In genomic region chr13:16847236-16847635, GRCm38 (mm10) we compare ENCODE assay signal across 30 mouse cellular contexts.
A peak's percentile ranks its signal among the peaks of the same experiment; 100 is the strongest.
DNase-seq lines count a peak whose midpoint lies in the region; ATAC-seq and TF ChIP-seq lines count a peak whose summit lies in the region.
"Had no signal": no experiment of that assay in that cellular context is flagged by ENCODE, and none has a peak within 500 bp of the region (broad histone marks: within the 10 kb centered on the region; RNA-seq: fewer than 3 reads in every experiment).

No protein-coding gene starts in this region.

- no peak overlapping the region for H3ac ChIP-seq in myocyte (ENCODE audit: control insufficient read depth, insufficient read length)

- no peak for TF ChIP-seq RAD21 in MEL (IDR thresholded peaks at IDR 0.05; ENCODE audit: low read depth, low read length)

- H3K27ac ChIP-seq in MEL (ENCODE audit: control insufficient read depth, low read depth, low read length), result peak overlapping the region; percentile 75
- H3K27ac ChIP-seq: gastrocnemius, adult 2 months; hindbrain, embryonic 15.5 days; liver, embryonic 12.5 days; midbrain, embryonic 13.5 days had no signal

- peak; percentile 49; the same call in 1 of the 2 replicates for ATAC-seq in erythroblast, adult 5-6 weeks (replicated peaks; ENCODE audit: low FRiP score, poor library complexity, severe bottlenecking)
- ATAC-seq: activated CD4-positive, CD25-positive, alpha-beta regulatory T cell, adult 4 months; forebrain, embryonic 16.5 days; inflammation-experienced regulatory T-cells, adult 6 months; liver, embryonic 12.5 days; liver, postnatal 0 days; midbrain, embryonic 13.5 days had no signal

- H3K4me2 ChIP-seq in myocyte (ENCODE audit: low read depth), result peak overlapping the region; percentile 58
- H3K4me2 ChIP-seq: hindbrain, embryonic 15.5 days; liver, embryonic 12.5 days; midbrain, embryonic 13.5 days had no signal

- TF ChIP-seq CTCF in MEL (IDR thresholded peaks at IDR 0.05 in 2 of 3, conservative IDR thresholded peaks at IDR 0.05 in 1 of 3; ENCODE audit: control insufficient read depth in 1 of 3, insufficient read depth in 1 of 3, low read depth in 2 of 3, low read length in 3 of 3, poor library complexity in 1 of 3, severe bottlenecking in 1 of 3), result no peak

- no peak overlapping the region for H3K9ac ChIP-seq in MEL (ENCODE audit: control insufficient read depth, low read depth, low read length, poor library complexity, severe bottlenecking)
- H3K9ac ChIP-seq: hindbrain, embryonic 15.5 days; liver, embryonic 12.5 days; liver, postnatal 0 days; midbrain, embryonic 13.5 days had no signal

- H3K4me3 ChIP-seq in MEL (ENCODE audit: control insufficient read depth in 1 of 2, insufficient read depth in 1 of 2, low read depth in 2 of 2, low read length in 2 of 2) (peak overlapping the region in 1 of 2 experiments; percentile 30; a peak in 3 of 4 replicates), myocyte (no peak overlapping the region)
- H3K4me3 ChIP-seq: gastrocnemius, adult 2 months; hindbrain, embryonic 15.5 days; liver, embryonic 12.5 days; megakaryocyte, embryonic 14.5 days; midbrain, embryonic 13.5 days had no signal

- TF ChIP-seq EP300 in MEL (IDR thresholded peaks at IDR 0.05; ENCODE audit: low read depth in 1 of 2, low read length in 2 of 2), result peak; percentile 80 to 83

- H3K9me3 ChIP-seq in MEL (replicated peaks; ENCODE audit: insufficient read depth, low read length), result no peaks in the 10 kb centered on the region
- H3K9me3 ChIP-seq: hindbrain, embryonic 15.5 days; liver, embryonic 12.5 days; megakaryocyte, embryonic 14.5 days; midbrain, embryonic 13.5 days had no signal

- no peaks in the 10 kb centered on the region for H3K79me2 ChIP-seq in MEL (ENCODE audit: control insufficient read depth, insufficient read depth, low read length, poor library complexity)
- no peaks in the 10 kb centered on the region for H3K79me2 ChIP-seq in myocyte (ENCODE audit: control insufficient read depth, insufficient read depth)

- no peak for TF ChIP-seq POLR2A in MEL (IDR thresholded peaks at IDR 0.05; ENCODE audit: control insufficient read depth in 1 of 2, insufficient read depth in 1 of 2, low read depth in 1 of 2, low read length in 2 of 2, poor library complexity in 1 of 2)
- TF ChIP-seq POLR2A in myocyte (IDR thresholded peaks at IDR 0.05; ENCODE audit: insufficient read length, low read depth), result no peak

- H3K36me3 ChIP-seq in MEL (ENCODE audit: control insufficient read depth in 1 of 2, insufficient read depth in 2 of 2, low read length in 2 of 2) (peaks cover 0 to 7% of the 10 kb centered on the region in 2 experiments; a peak in 2 of 4 replicates), myocyte (ENCODE audit: control insufficient read depth, insufficient read depth) (no peaks in the 10 kb centered on the region)
- H3K36me3 ChIP-seq: hindbrain, embryonic 15.5 days; liver, embryonic 12.5 days; midbrain, embryonic 13.5 days had no signal

- H3K4me1 ChIP-seq in MEL (ENCODE audit: control insufficient read depth in 1 of 2, insufficient read depth in 2 of 2, low read length in 2 of 2), result peaks cover 3 to 8% of the 10 kb centered on the region in 2 experiments
- H3K4me1 ChIP-seq: hindbrain, embryonic 15.5 days; liver, embryonic 12.5 days; midbrain, embryonic 13.5 days had no signal

- H3K27me3 ChIP-seq in MEL (ENCODE audit: control insufficient read depth in 1 of 2, insufficient read depth in 2 of 2, low read length in 2 of 2), result no peaks in the 10 kb centered on the region
- no peaks in the 10 kb centered on the region for H3K27me3 ChIP-seq in myocyte (ENCODE audit: control insufficient read depth, insufficient read depth, insufficient read length)
- H3K27me3 ChIP-seq: hindbrain, embryonic 15.5 days; liver, embryonic 12.5 days; megakaryocyte, embryonic 14.5 days; midbrain, embryonic 13.5 days had no signal

- DNase-seq in 416B (ENCODE audit: low read depth) (peak; percentile 28), MEL (ENCODE audit: low read depth, low spot score) (peak; percentile 80)
- DNase-seq in urinary bladder, adult 18-20 months (ENCODE audit: low spot score in 2 of 2), result no peak
- no peak for DNase-seq in thymus, postnatal 36 days
- DNase-seq in testis, postnatal 10 days (ENCODE audit: low spot score), result no peak
- DNase-seq: adrenal gland, adult 2 months; adrenal gland, postnatal 36 days; cerebellum, adult 2 months; cerebellum, postnatal 14 days; gastrocnemius, adult 2 months; gastrocnemius, postnatal 36 days; heart, adult 18-20 months; heart, postnatal 4 days; kidney, adult 11 months; kidney, postnatal 14 days; left cerebral cortex, postnatal 4 days; liver, postnatal 0 days; lung, postnatal 36 days; retina, postnatal 1 day; right cerebral cortex, postnatal 14 days; thymus, adult 2 months had no signal

TF ChIP-seq in MEL, 35 proteins besides CTCF, POLR2A, EP300 and RAD21:
- TF ChIP-seq KAT2A (conservative IDR thresholded peaks at IDR 0.05; ENCODE audit: low read depth, low read length) (no peak), CHD2 (IDR thresholded peaks at IDR 0.05; ENCODE audit: low read length) (no peak), SIN3A (IDR thresholded peaks at IDR 0.05; ENCODE audit: low read length) (peak; percentile 27; the same call in 1 of the 2 replicates), GATA1 (IDR thresholded peaks at IDR 0.05; ENCODE audit: low read depth, low read length) (peak; percentile 74), RCOR1 (IDR thresholded peaks at IDR 0.05; ENCODE audit: low read depth, low read length) (0 out of 2 replicates have a peak, but pooled peaks have one; percentile 39), MYB (IDR thresholded peaks at IDR 0.05; ENCODE audit: low read depth, low read length) (no peak), TCF12 (IDR thresholded peaks at IDR 0.05; ENCODE audit: low read depth, low read length) (peak; percentile 76), ETS1 (IDR thresholded peaks at IDR 0.05; ENCODE audit: low read depth, low read length) (peak; percentile 72), ELF1 (IDR thresholded peaks at IDR 0.05; ENCODE audit: low read depth, low read length) (no peak), MYC (IDR thresholded peaks at IDR 0.05; ENCODE audit: low read depth, low read length) (no peak)

TF ChIP-seq in myocyte, 11 proteins besides CTCF, POLR2A, EP300 and RAD21:
- no peak for TF ChIP-seq CEBPB (IDR thresholded peaks at IDR 0.05; ENCODE audit: insufficient read depth, poor library complexity, severe bottlenecking)
- no peak for TF ChIP-seq MYOD1 (IDR thresholded peaks at IDR 0.05; ENCODE audit: control insufficient read depth in 1 of 3, insufficient read length in 2 of 3, low read depth in 2 of 3)
- TF ChIP-seq MAX (IDR thresholded peaks at IDR 0.05; ENCODE audit: low read depth), result no peak
- no peak for TF ChIP-seq TCF3 (IDR thresholded peaks at IDR 0.05; ENCODE audit: insufficient read length, low read depth)
- TF ChIP-seq REST (IDR thresholded peaks at IDR 0.05; ENCODE audit: insufficient read depth, insufficient read length), result no peak
- TF ChIP-seq USF1 (IDR thresholded peaks at IDR 0.05; ENCODE audit: low read depth), result no peak
- TF ChIP-seq E2F4 (IDR thresholded peaks at IDR 0.05; ENCODE audit: insufficient read depth), result no peak
- no peak for TF ChIP-seq TCF12 (IDR thresholded peaks at IDR 0.05; ENCODE audit: insufficient read depth, poor library complexity, severe bottlenecking)
- no peak for TF ChIP-seq POLR2AphosphoS2 (IDR thresholded peaks at IDR 0.05; ENCODE audit: insufficient read length, low read depth)
- TF ChIP-seq SRF (IDR thresholded peaks at IDR 0.05; ENCODE audit: control insufficient read depth, insufficient read length, low read depth), result no peak
- TF ChIP-seq MYOG (IDR thresholded peaks at IDR 0.05; ENCODE audit: control insufficient read depth in 1 of 3, insufficient read depth in 1 of 3, insufficient read length in 2 of 3, low read depth in 2 of 3), result no peak

Comparison
In these comparisons a context has a peak if more than half of its experiments do, and no peak if none do; other contexts are left out.
1. DNase-seq: peak in 416B (single experiment) and MEL (single experiment); none in urinary bladder, adult 18-20 months (0 of 2), thymus, postnatal 36 days (0 of 2) and testis, postnatal 10 days (single experiment).